Mouse (Mus musculus) embryonic fibroblast, embryonic 13.5 days (primary cell): ENCODE data around the gene Rbfox3.

Experiments used
- CTCF ChIP-seq: IDR thresholded peaks from 2 replicates; pipeline ENCODE4 v1.5.1; 2011; ENCODE audit warnings: mild to moderate bottlenecking, control low read depth, low read length, moderate library complexity, borderline replicate concordance; ENCODE audit not compliant: insufficient read depth
- POLR2A ChIP-seq: IDR thresholded peaks from 2 replicates; pipeline ENCODE4 v1.6.1; 2011; ENCODE audit warnings: low read depth, mild to moderate bottlenecking, control low read depth, low read length, moderate library complexity

- TF ChIP-seq CTCF (no peak), POLR2A (no peak)
Measured at GRCm38 (mm10) chr11:118861246-118861645, 50.2 kb downstream of the Rbfox3 start.
